Mouse (Mus musculus): ENCODE results near the gene Tbxas1. TPM values are rescaled to one million over a fixed set of nuclear protein-coding genes. Genes with fewer than 3 reads are reported as not detected.

Gene Tbxas1
- total and polyA plus RNA-seq, 2 experiments = 1.1 to 3.5 TPM

DNA sequence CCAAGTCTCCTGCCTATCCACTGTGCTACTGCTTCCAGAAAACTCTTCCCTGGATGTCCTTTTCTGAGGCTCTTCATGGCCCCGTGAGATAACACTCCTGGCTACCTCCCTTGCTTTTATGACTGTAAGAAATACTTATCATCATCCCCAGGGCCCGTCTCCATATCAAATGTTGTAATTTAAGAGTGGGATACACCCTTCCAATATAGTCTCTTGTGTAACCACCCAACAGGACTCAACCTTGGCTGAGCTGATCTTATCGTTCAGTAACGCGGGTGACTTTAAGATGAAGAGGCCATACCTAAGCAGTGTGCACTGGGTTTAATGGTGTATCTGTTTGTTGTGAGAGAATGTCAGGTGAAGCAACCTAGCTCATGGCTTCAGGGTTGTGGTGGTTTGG lies 91.6 kb downstream of the Tbxas1 start:
- Histone ChIP-seq H3K27ac (replicated peaks; ENCODE audit: insufficient read depth, low read depth, low read length) (no peak overlapping the region), H3K4me3 (ENCODE audit: insufficient read depth, low read depth, low read length) (no peak overlapping the region), H3K9ac (ENCODE audit: low read depth, low read length) (no peak overlapping the region), H3K79me2 (ENCODE audit: control insufficient read depth, insufficient read depth, low read length) (no peaks in the 10 kb centered on the region), H3K36me3 (ENCODE audit: control insufficient read depth, insufficient read depth, low read length) (no peaks in the 10 kb centered on the region), H3K27me3 (ENCODE audit: control insufficient read depth, insufficient read depth, low read length) (no peaks in the 10 kb centered on the region), H3K4me1 (ENCODE audit: control insufficient read depth, insufficient read depth, low read length) (no peaks in the 10 kb centered on the region)
- WGBS = 96% methylated on average over 5 of the region's 5 CpGs
- no peak for DNase-seq (ENCODE audit: extremely low read depth, low read depth, low spot score)
- TF ChIP-seq POLR2A (IDR thresholded peaks at IDR 0.05; ENCODE audit: extremely low read depth, insufficient read depth, low read length) = no peak
- no peak for TF ChIP-seq CTCF (IDR thresholded peaks at IDR 0.05; ENCODE audit: low read depth, low read length)

DNA sequence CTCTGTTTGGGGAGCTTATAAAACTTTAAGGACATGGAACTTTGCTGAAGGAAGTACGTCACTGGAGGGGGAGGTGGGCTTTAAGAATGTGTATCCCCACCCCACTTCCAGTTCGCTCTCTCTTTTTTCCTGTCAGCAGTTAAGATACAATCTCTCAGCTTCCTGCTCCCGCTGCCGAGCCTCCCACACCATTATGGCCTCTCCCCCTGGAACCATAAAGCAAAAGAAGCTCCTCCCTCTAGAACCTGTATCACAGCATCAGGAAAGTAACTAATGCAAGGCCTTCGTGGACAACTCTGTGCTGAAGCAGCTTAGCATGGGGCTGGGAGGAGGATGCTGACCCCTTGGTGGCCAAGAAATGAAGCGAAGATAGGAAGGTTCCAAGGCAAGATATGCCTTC lies 92.1 kb downstream of the Tbxas1 start:
- no peaks in the 10 kb centered on the region for H3K36me3 ChIP-seq (ENCODE audit: control insufficient read depth, insufficient read depth, low read length)
- H3K27me3 ChIP-seq (ENCODE audit: control insufficient read depth, insufficient read depth, low read length) = no peaks in the 10 kb centered on the region
- no peak for DNase-seq (ENCODE audit: extremely low read depth, low read depth, low spot score)
- no peaks in the 10 kb centered on the region for H3K79me2 ChIP-seq (ENCODE audit: control insufficient read depth, insufficient read depth, low read length)
- 80% methylated on average over 6 of the region's 6 CpGs for WGBS
- TF ChIP-seq POLR2A (IDR thresholded peaks at IDR 0.05; ENCODE audit: extremely low read depth, insufficient read depth, low read length) = no peak
- TF ChIP-seq CTCF (IDR thresholded peaks at IDR 0.05; ENCODE audit: low read depth, low read length) = no peak
- no peaks in the 10 kb centered on the region for H3K4me1 ChIP-seq (ENCODE audit: control insufficient read depth, insufficient read depth, low read length)
- no peak overlapping the region for H3K27ac ChIP-seq (replicated peaks; ENCODE audit: insufficient read depth, low read depth, low read length)
- no peak overlapping the region for H3K4me3 ChIP-seq (ENCODE audit: insufficient read depth, low read depth, low read length)
- no peak overlapping the region for H3K9ac ChIP-seq (ENCODE audit: low read depth, low read length)

DNA sequence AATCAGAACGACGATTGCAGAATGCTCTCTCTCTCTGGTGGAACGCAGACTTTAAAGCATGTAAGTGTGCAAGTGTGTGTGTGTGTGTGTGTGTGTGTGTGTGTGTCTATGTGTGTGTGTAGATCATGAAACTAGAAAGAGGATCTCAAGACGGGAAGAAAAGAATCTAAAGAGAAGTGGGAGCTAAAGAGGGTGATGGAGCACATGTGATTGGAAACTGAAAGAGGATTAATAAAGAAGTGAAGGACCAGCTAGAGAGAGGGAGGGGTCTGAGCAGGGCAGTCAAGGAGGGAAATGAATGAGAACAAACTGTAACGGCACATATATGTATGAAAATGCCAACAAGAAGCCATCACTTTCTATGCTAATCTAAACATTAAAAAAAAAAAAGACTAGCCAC lies 92.8 kb downstream of the Tbxas1 start:
- 87% methylated on average over 5 of the region's 5 CpGs for WGBS
- H3K4me1 ChIP-seq (ENCODE audit: control insufficient read depth, insufficient read depth, low read length) = no peaks in the 10 kb centered on the region
- TF ChIP-seq POLR2A (IDR thresholded peaks at IDR 0.05; ENCODE audit: extremely low read depth, insufficient read depth, low read length) (no peak), CTCF (IDR thresholded peaks at IDR 0.05; ENCODE audit: low read depth, low read length) (no peak)
- H3K27ac ChIP-seq (replicated peaks; ENCODE audit: insufficient read depth, low read depth, low read length) = no peak overlapping the region
- no peaks in the 10 kb centered on the region for H3K27me3 ChIP-seq (ENCODE audit: control insufficient read depth, insufficient read depth, low read length)
- DNase-seq (ENCODE audit: extremely low read depth, low read depth, low spot score) = peak; percentile 37
- H3K4me3 ChIP-seq (ENCODE audit: insufficient read depth, low read depth, low read length) = no peak overlapping the region
- H3K9ac ChIP-seq (ENCODE audit: low read depth, low read length) = no peak overlapping the region
- no peaks in the 10 kb centered on the region for H3K79me2 ChIP-seq (ENCODE audit: control insufficient read depth, insufficient read depth, low read length)
- H3K36me3 ChIP-seq (ENCODE audit: control insufficient read depth, insufficient read depth, low read length) = no peaks in the 10 kb centered on the region

DNA sequence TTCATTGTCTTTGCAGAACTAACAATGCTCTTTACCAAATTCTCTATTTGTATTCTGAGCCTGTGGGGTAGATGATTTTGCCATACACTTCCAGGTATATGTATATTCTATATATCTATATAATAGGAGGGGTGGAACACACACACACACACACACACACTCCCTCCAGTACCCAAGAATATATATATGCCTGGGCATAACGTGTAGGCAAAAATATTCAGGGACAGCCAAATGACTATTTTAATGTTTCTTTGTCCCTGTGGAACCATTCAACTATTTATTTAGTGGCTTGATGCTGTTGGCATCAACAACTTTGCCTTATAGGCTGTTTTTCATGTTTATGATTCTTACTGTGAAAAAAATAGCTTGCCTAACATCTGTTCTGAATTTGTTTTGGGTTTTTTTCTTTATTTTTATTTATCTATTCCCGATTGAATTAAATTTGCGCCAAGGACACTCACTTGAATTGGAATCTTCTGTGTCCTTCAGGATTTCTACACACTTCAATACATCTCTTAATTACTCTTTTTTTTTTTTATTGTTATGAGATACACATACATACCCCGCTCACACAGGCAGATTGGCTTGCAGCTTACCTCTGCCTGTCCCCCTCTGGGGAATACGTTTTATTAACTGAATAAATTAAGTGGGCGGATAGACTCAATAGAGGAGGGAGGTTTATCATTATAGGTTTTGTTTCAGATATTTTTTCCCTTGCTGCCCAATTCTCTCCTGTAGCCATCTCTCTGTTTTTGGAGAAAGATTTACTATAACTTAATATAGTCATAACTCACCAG lies 94.9 kb downstream of the Tbxas1 start:
- no peaks in the 10 kb centered on the region for H3K36me3 ChIP-seq (ENCODE audit: control insufficient read depth, insufficient read depth, low read length)
- WGBS = 92% methylated on average over 6 of the region's 6 CpGs

DNA sequence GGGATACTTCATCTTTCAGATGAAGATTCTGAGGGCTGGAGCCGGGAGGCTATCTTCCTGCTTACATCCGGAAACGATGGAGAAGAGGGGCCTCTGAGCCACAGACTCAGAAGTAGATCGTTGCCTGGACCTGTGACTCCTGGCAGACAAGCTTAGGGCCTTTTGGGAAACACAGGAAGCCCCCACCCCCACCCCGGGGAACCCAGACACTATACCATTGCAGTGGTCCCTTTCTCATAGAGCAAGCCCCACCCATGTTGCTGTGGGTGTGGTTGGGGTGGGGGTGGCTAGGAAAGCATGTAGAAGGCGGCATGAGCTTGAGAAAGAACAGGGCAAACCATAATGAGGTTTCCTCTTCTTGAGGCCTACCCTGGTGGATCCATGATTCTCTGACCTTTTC lies 95.6 kb downstream of the Tbxas1 start:
- TF ChIP-seq POLR2A (IDR thresholded peaks at IDR 0.05; ENCODE audit: extremely low read depth, insufficient read depth, low read length) = no peak
- no peak for TF ChIP-seq CTCF (IDR thresholded peaks at IDR 0.05; ENCODE audit: low read depth, low read length)
- Histone ChIP-seq H3K79me2 (ENCODE audit: control insufficient read depth, insufficient read depth, low read length) (no peaks in the 10 kb centered on the region), H3K4me3 (ENCODE audit: insufficient read depth, low read depth, low read length) (no peak overlapping the region), H3K36me3 (ENCODE audit: control insufficient read depth, insufficient read depth, low read length) (no peaks in the 10 kb centered on the region), H3K27ac (replicated peaks; ENCODE audit: insufficient read depth, low read depth, low read length) (no peak overlapping the region), H3K9ac (ENCODE audit: low read depth, low read length) (no peak overlapping the region), H3K27me3 (ENCODE audit: control insufficient read depth, insufficient read depth, low read length) (no peaks in the 10 kb centered on the region), H3K4me1 (ENCODE audit: control insufficient read depth, insufficient read depth, low read length) (no peaks in the 10 kb centered on the region)
- 86% methylated on average over 6 of the region's 6 CpGs for WGBS
- DNase-seq (ENCODE audit: extremely low read depth, low read depth, low spot score) = no peak

More for the DNA sequence above, 94.9 kb downstream of the Tbxas1 start:
- DNase-seq (ENCODE audit: extremely low read depth, low read depth, low spot score) = no peak
- Histone ChIP-seq H3K79me2 (ENCODE audit: control insufficient read depth, insufficient read depth, low read length) (no peaks in the 10 kb centered on the region), H3K4me1 (ENCODE audit: control insufficient read depth, insufficient read depth, low read length) (no peaks in the 10 kb centered on the region), H3K9ac (ENCODE audit: low read depth, low read length) (no peak overlapping the region), H3K4me3 (ENCODE audit: insufficient read depth, low read depth, low read length) (no peak overlapping the region), H3K27ac (replicated peaks; ENCODE audit: insufficient read depth, low read depth, low read length) (no peak overlapping the region), H3K27me3 (ENCODE audit: control insufficient read depth, insufficient read depth, low read length) (no peaks in the 10 kb centered on the region)
- no peak for TF ChIP-seq CTCF (IDR thresholded peaks at IDR 0.05; ENCODE audit: low read depth, low read length)
- no peak for TF ChIP-seq POLR2A (IDR thresholded peaks at IDR 0.05; ENCODE audit: extremely low read depth, insufficient read depth, low read length)

DNA sequence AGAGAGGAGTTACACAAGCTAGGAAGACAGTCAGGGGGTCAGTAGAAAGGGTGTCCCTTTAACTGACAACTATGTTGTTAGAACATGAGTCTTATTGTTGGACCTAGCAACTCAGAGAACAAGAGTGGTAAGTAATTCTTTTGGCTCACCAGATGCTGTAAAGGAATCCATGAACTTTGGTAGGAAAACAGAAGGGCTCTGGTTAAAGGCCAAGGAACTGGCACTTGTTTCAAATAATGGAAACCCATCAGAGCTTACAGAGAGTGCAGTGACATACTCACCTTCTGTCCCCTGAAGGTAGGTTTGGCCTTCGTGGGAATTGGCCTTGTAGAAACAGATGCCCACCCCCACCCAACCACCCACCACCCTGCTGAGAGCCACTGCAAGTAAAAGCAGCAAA lies 97.6 kb downstream of the Tbxas1 start:
- no peaks in the 10 kb centered on the region for H3K79me2 ChIP-seq (ENCODE audit: control insufficient read depth, insufficient read depth, low read length)
- no peaks in the 10 kb centered on the region for H3K4me1 ChIP-seq (ENCODE audit: control insufficient read depth, insufficient read depth, low read length)
- H3K27ac ChIP-seq (replicated peaks; ENCODE audit: insufficient read depth, low read depth, low read length) = no peak overlapping the region
- H3K9ac ChIP-seq (ENCODE audit: low read depth, low read length) = no peak overlapping the region
- H3K27me3 ChIP-seq (ENCODE audit: control insufficient read depth, insufficient read depth, low read length) = no peaks in the 10 kb centered on the region
- H3K36me3 ChIP-seq (ENCODE audit: control insufficient read depth, insufficient read depth, low read length) = no peaks in the 10 kb centered on the region
- DNase-seq (ENCODE audit: extremely low read depth, low read depth, low spot score) = no peak
- H3K4me3 ChIP-seq (ENCODE audit: insufficient read depth, low read depth, low read length) = no peak overlapping the region
- TF ChIP-seq CTCF (IDR thresholded peaks at IDR 0.05; ENCODE audit: low read depth, low read length) (no peak), POLR2A (IDR thresholded peaks at IDR 0.05; ENCODE audit: extremely low read depth, insufficient read depth, low read length) (no peak)
- 71% methylated on average over 1 of the region's 1 CpGs for WGBS
